Mouse (Mus musculus): ENCODE results near the gene Csrp3.

DNA sequence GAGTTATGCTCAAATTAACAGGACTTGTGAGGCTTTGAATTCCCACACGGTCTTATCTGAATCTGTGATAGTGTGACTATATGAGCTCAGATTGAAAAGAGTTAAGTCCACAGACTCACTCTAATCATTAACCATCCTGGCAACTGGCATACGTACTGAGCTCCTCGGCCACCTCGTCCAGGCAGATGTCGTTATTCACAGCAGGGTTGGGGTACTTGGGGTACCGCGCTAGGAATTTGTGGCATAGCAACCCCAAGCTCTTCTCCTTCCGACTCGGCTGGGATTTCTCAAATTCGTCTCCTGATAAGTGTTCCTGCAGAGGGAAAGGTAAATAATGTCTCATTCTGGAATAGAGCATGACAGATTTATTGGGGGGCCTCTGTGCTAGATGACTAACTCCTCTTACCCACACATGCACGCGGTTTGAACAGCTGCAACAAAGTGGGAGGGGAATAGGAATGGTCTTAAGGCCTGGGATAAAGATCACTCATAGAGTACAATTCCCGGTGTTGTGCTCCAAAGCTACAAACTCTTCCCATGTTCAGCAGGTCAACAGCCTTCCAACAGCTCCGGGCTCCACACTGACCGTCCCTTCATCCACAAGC lies 30.1 kb upstream of the Csrp3 start:
- TF ChIP-seq POLR2A (IDR thresholded peaks at IDR 0.05; ENCODE audit: borderline replicate concordance, control insufficient read depth, low read depth, low read length) (no peak), CTCF (IDR thresholded peaks at IDR 0.05; ENCODE audit: control insufficient read depth, insufficient read depth, low read length) (no peak)

Measured in bone marrow, adult 2 months (tissue).